Mouse (Mus musculus) thymus, adult 2 months (tissue): Measurements from ENCODE around the gene Cbx7. TPM values are rescaled to one million over a fixed set of nuclear protein-coding genes. Genes with fewer than 3 reads are reported as not detected.
"Not testable (repeated sequence)": the region's sequence is repeated elsewhere in the genome, so short reads cannot be mapped to it uniquely, and the experiment has no call there.

Source experiments
- DNase-seq: peaks from one replicate; pipeline ENCODE4 v3.0.0; 2021
- H3K27ac ChIP-seq: fragments of 200-500 bp; 2 replicates; pipeline ENCODE4 v1.5.1; 2012; ENCODE audit warnings: low read length, control low read depth; ENCODE audit not compliant: control insufficient read depth, insufficient read depth
- H3K27me3 ChIP-seq: fragments of 200-500 bp; 2 replicates; pipeline ENCODE4 v1.6.1; 2012; ENCODE audit warnings: mild to moderate bottlenecking, low read length, moderate library complexity, mixed read lengths; ENCODE audit not compliant: control insufficient read depth, insufficient read depth
- H3K36me3 ChIP-seq: fragments of 200-500 bp; 2 replicates; pipeline ENCODE4 v1.6.1; 2012; ENCODE audit warnings: mild to moderate bottlenecking, low read length, moderate library complexity; ENCODE audit not compliant: control insufficient read depth, insufficient read depth
- H3K4me1 ChIP-seq: fragments of 200-500 bp; replicated peaks from 2 replicates; pipeline ENCODE4 v1.6.1; 2012; ENCODE audit warnings: low read length; ENCODE audit not compliant: control insufficient read depth, insufficient read depth
- H3K4me3 ChIP-seq: fragments of 200-500 bp; 2 replicates; pipeline ENCODE4 v1.5.1; 2012; ENCODE audit warnings: mild to moderate bottlenecking, low read length, control low read depth, moderate library complexity; ENCODE audit not compliant: control insufficient read depth, insufficient read depth
- CTCF ChIP-seq: fragments of 200-500 bp; IDR thresholded peaks from 2 replicates; pipeline ENCODE4 v1.5.1; 2012; ENCODE audit warnings: mild to moderate bottlenecking, control low read depth, low read length, moderate library complexity, borderline replicate concordance; ENCODE audit not compliant: control insufficient read depth, poor library complexity, insufficient read depth; ENCODE audit errors: extremely low read depth
- POLR2A ChIP-seq: fragments of 200-500 bp; IDR thresholded peaks from 2 replicates; pipeline ENCODE4 v1.6.1; 2012; ENCODE audit warnings: mild to moderate bottlenecking, low read length, control low read depth, moderate library complexity; ENCODE audit not compliant: control insufficient read depth, poor library complexity, insufficient read depth; ENCODE audit errors: extremely low read depth
- WGBS: fragments of 180-500 bp; shearing (Covaris S2); methylation state at CpG from one replicate; pipeline ENCODE4 v1.1.7; 2018; 5-methylcytosine and 5-hydroxymethylcytosine counted together
- polyA plus RNA-seq: library from polyadenylated mRNA; depleted of rRNA; stranded (reverse); fragments of >200 nt; gene quantifications from 2 replicates; pipeline ENCODE4 v1.2.3, GENCODE M21; 2012

The Cbx7 gene
- polyA plus RNA-seq, 1 experiment = 72.6 TPM

DNA sequence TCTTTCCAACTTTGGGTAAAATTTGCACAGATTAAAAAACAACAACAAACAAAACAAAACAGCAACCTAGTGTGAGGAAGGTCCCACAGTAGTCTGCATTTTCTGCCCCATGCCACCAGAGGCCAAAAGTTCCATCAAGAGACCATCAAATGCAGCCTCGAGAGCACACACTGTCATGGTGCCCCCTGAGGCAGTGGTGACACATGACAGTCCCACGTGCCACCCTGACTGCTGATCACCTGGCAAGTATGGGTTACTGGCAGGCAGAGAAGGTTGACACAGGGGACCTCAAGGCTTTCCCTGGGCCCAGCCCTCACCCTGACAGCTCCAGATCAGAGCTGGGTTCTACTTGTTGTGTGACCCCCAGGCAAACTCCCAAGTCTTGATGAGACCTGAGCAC lies 51.1 kb downstream of the Cbx7 start:
- TF ChIP-seq POLR2A (no peak), CTCF (no peak)
- no peak for DNase-seq
- WGBS = 48% methylated on average over 2 of the region's 2 CpGs
- H3K27ac ChIP-seq = no peak overlapping the region
- peaks cover 15% of the 10 kb centered on the region for H3K36me3 ChIP-seq
- no peaks in the 10 kb centered on the region for H3K27me3 ChIP-seq
- H3K4me1 ChIP-seq = no peaks in the 10 kb centered on the region; the same call in 1 of the 2 replicates
- no peak overlapping the region for H3K4me3 ChIP-seq

DNA sequence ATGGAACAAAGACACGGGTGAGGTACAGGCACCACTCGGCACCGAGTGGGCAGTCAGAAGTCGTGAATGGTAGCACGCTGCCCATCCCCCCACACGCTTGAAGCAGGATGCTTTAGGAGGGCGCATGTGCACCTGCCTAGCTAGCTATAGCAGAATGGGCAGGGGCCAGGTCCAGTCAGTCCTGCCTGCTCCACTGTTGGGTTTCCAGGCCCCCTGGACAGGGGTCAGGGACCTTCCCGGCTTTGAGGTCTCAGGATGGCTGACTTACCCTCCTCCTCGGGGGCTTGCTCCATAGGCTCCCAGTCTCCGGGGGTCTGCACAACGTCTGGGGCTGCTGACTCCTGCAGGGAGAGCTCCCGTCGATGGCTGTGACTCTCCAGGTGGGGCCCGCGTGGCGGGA lies 52.4 kb downstream of the Cbx7 start:
- TF ChIP-seq CTCF (no peak), POLR2A (no peak)
- WGBS = 95% methylated on average over 16 of the region's 16 CpGs

DNA sequence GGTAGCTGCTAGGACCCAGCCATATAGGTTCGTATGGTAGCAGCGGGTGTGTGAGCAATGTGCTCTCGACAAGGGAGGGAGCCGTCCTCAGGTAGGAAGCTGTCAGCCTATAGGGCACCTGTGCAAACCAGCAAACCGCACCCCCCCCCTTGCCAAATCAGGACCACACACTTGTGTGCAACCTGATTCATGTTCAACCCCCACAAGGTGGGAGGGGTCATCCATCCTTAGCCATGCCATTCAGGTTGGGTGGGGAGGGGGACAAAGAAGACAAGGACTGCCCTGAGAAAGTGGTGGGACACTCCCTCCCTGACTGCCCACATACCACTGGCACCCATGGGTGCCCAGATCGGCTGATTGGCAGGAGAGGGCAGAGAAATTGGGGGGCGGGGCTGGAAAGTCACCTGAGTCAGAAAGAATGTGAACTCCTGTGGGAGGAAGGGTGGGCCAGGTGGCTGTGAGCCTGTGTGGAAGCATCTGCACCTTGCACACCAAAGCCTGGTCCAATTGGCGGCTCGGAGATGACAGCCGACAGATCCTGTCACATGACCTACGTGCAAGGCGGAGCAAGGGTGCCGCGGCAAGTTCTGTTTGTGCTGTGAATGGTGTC lies 53.7 kb downstream of the Cbx7 start:
- 89% methylated on average over 14 of the region's 14 CpGs for WGBS
- TF ChIP-seq POLR2A (no peak), CTCF (no peak)
- no peaks in the 10 kb centered on the region for H3K27me3 ChIP-seq
- DNase-seq = no peak
- H3K27ac ChIP-seq = no peak overlapping the region
- no peak overlapping the region for H3K4me3 ChIP-seq
- peaks cover 12% of the 10 kb centered on the region for H3K36me3 ChIP-seq
- H3K4me1 ChIP-seq = no peaks in the 10 kb centered on the region; the same call in 1 of the 2 replicates

More for the DNA sequence above, 52.4 kb downstream of the Cbx7 start:
- Histone ChIP-seq H3K27me3 (no peaks in the 10 kb centered on the region), H3K36me3 (peaks cover 15% of the 10 kb centered on the region), H3K4me1 (no peaks in the 10 kb centered on the region; the same call in 1 of the 2 replicates), H3K27ac (no peak overlapping the region), H3K4me3 (no peak overlapping the region)
- no peak for DNase-seq

DNA sequence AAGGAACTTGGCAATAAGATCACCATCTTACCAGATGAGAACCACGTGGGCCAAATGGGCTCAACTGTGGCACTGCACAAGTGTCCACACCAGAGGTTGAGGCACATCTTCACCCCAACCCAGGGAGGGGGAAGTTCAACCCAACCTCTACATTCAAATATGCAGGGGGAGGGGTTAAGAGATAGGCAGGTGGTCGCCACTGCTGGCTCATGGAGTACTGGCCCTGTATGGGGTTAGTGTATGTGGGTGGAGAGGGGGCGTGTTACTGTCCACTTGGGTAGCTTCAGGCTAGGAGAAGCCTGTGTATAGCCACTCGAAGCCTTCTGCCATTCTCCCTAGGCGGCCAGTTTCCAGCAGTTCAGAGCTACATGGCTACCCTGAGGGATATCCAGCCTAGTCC lies 54.8 kb downstream of the Cbx7 start:
- Histone ChIP-seq H3K27ac (no peak overlapping the region), H3K36me3 (peaks cover 8% of the 10 kb centered on the region), H3K27me3 (no peaks in the 10 kb centered on the region), H3K4me3 (no peak overlapping the region), H3K4me1 (no peaks in the 10 kb centered on the region; the same call in 1 of the 2 replicates)
- TF ChIP-seq POLR2A (no peak), CTCF (no peak)
- 70% methylated on average over 5 of the region's 5 CpGs for WGBS
- DNase-seq = no peak

DNA sequence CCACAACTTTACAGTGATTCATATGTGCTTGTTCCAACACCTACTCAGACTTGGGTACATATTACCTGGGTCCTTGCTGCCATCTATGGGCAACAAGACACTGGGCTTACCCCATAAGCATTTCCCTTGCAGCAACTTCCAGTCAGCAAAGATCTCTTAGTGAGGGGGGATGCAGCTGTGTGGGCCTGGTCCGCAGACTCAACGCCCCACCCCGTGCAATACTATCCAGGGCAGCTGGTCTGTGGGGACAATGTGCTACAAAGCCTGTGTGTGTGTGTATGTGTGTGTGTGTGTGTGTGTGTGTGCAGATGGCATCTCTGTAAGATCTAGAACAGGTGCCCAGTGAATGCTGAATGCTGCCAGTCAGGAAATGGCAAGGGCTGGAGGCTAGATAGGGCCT lies 56.6 kb downstream of the Cbx7 start:
- 28% methylated on average over 3 of the region's 3 CpGs for WGBS
- DNase-seq = peak; percentile 33

DNA sequence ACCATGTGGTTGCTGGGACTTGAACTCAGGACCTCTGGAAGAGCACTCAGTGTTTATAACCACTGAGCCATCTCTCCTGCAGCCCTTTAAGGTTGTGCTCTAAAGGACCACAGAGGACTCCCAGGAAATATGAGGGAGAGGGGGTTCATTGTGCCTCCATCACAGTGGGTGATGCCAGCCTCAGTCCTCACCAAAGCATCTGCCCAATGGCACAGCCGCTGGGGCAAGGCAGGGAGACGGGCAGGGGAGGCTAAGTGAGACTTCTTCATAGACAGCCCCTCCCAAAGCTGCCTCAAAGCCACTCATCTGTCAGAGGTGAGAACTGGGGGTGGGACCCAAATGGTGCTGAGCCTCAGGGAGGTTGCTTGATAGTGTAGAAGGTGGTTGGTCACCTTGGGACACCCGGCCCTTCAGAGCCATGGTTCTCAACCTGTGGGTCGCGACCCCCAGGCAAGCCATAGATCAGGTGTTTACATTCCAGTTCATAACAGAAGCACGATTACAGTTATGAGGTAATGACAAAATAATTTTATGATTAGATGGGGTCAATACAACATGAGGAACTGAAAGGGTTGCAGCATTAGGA lies 57.1 kb downstream of the Cbx7 start:
- H3K4me3 ChIP-seq = no peak overlapping the region
- no peak for DNase-seq
- no peaks in the 10 kb centered on the region; the same call in 1 of the 2 replicates for H3K4me1 ChIP-seq
- H3K36me3 ChIP-seq = peaks cover 4% of the 10 kb centered on the region; the same call in 1 of the 2 replicates
- TF ChIP-seq POLR2A (no peak), CTCF (no peak)
- WGBS = 93% methylated on average over 6 of the region's 6 CpGs
- no peak overlapping the region for H3K27ac ChIP-seq
- H3K27me3 ChIP-seq = no peaks in the 10 kb centered on the region

More for the DNA sequence above, 56.6 kb downstream of the Cbx7 start:
- no peaks in the 10 kb centered on the region; the same call in 1 of the 2 replicates for H3K4me1 ChIP-seq
- no peaks in the 10 kb centered on the region for H3K27me3 ChIP-seq
- no peak for TF ChIP-seq POLR2A
- no peak for TF ChIP-seq CTCF
- H3K36me3 ChIP-seq = peaks cover 4% of the 10 kb centered on the region; the same call in 1 of the 2 replicates
- H3K27ac ChIP-seq = no peak overlapping the region
- no peak overlapping the region for H3K4me3 ChIP-seq

DNA sequence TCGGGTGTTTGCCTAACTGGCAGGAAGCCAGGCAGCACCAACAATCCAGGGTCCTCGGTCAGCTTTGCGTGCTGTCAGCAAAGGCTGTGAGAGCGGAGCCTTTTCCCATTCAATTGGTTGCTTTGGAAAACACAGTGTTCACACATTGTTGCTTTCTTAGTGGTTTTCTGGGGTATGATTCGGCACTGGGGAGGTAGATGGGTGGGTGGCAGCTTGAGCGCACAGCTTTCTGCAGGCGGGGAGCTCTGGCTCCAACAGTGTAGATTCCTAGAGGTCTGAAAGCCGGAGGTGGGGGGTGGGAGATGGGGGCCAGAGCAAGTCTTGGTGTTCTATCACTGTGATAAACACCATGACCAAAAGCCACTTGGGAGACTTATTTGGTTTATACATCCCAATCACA lies 59.6 kb downstream of the Cbx7 start:
- H3K27ac ChIP-seq = no peak overlapping the region
- DNase-seq = no peak
- TF ChIP-seq CTCF = no peak
- TF ChIP-seq POLR2A = no peak
- H3K27me3 ChIP-seq = no peaks in the 10 kb centered on the region
- H3K4me1 ChIP-seq = no peaks in the 10 kb centered on the region; the same call in 1 of the 2 replicates
- peaks cover 18% of the 10 kb centered on the region for H3K36me3 ChIP-seq
- 97% methylated on average over 8 of the region's 8 CpGs for WGBS
- no peak overlapping the region for H3K4me3 ChIP-seq

DNA sequence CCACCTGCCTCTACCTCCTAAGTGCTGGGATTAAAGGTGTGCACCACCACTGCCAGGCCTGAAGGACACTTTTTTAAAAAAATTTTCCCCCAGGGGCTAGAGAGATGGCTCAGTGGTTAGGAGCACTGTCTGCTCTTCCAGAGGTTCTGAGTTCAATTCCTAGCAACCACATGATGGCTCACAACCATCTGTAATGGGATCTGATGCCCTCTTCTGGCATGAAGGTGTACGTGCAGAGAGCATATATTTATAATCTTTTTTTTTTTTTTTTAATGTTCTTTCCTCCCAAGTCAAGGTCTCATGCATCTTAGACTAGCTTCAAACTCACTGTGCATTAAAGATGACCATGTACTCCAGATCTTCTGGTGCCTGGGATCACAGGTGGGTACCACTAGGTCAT lies 60.1 kb downstream of the Cbx7 start:
- H3K4me1 ChIP-seq, H3K27me3 ChIP-seq, DNase-seq, H3K4me3 ChIP-seq, H3K27ac ChIP-seq: not testable (repeated sequence)
- 76% methylated on average over 1 of the region's 1 CpGs for WGBS
- H3K36me3 ChIP-seq = peaks cover 23% of the 10 kb centered on the region

DNA sequence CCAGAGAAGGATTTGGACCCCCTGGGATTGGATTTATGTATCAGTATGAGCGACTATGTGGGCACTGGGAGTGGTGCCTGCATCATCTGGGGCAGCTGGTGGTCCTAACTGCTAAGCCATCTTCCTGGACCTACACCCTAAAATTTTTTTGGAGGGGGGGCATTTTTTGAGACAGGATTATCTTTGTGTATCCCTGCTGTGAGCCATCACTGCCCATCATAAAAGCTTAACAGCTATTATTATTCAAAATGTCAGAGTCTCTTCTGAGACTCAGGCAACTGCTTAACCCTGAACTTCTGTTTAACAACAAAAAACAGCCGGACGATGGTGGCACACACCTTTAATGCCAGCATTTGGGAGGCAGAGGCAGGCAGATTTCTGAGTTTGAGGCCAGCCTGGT lies 61.9 kb downstream of the Cbx7 start:
- not testable (repeated sequence) for H3K4me3 ChIP-seq, H3K27me3 ChIP-seq, H3K27ac ChIP-seq, DNase-seq, H3K4me1 ChIP-seq
- whole genome bisulfite sequencing = 96% methylated on average over 3 of the region's 3 CpGs
- H3K36me3 ChIP-seq = peaks cover 40% of the 10 kb centered on the region
